ENCODE assay signal across 8 mouse cellular contexts in the genomic region with DNA sequence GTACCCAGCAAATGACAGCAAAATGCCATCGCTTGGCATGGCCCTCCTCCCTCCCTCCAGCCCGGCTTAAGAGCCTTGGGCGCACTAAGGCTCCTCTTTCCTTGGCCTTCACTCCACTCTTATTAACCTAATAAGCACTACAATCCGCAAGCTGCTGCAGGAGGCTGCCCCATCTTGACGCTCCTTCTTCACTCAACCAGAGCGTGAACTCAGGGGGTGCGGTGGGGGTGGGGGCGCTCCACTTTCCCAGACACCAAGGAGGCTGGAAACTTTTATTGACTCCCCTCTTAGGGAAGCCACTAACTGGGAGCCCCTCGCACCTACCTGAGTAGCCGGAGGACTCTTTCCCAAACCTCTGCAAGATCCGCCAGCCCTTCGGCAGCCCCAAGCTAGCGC. TPM values are rescaled to one million over a fixed set of nuclear protein-coding genes. Genes with fewer than 3 reads are reported as not detected.
DNase-seq lines count a peak whose midpoint lies in the region; ATAC-seq and TF ChIP-seq lines count a peak whose summit lies in the region.

No protein-coding gene starts in this region.

- peak; percentile 3 for DNase-seq in heart, adult 8-10 months (ENCODE audit: low spot score)
- no peak for DNase-seq in heart, adult 18-20 months
- no peak for DNase-seq in left cerebral cortex, adult 9 months (ENCODE audit: low spot score in 2 of 2)
- DNase-seq in right cerebral cortex, postnatal 4 days: no peak

- peaks cover 11% of the 10 kb centered on the region for H3K4me1 ChIP-seq in E14TG2a.4 (replicated peaks; ENCODE audit: low read depth, low read length)
- H3K4me1 ChIP-seq in embryonic facial prominence, embryonic 13.5 days: peaks cover 11% of the 10 kb centered on the region
- peaks cover 13% of the 10 kb centered on the region for H3K4me1 ChIP-seq in midbrain, embryonic 13.5 days (replicated peaks)

- peak overlapping the region; percentile 86 for H3K9ac ChIP-seq in embryonic facial prominence, embryonic 13.5 days
- peak overlapping the region; percentile 84 for H3K9ac ChIP-seq in midbrain, embryonic 13.5 days (replicated peaks)

- 2% methylated on average over 13 of the region's 13 CpGs for WGBS in embryonic facial prominence, embryonic 13.5 days
- under 1% methylated on average over 13 of the region's 13 CpGs for WGBS in midbrain, embryonic 13.5 days

- peak overlapping the region; percentile 77 for H3K4me2 ChIP-seq in embryonic facial prominence, embryonic 13.5 days
- peak overlapping the region; percentile 88 for H3K4me2 ChIP-seq in midbrain, embryonic 13.5 days (replicated peaks)

- TF ChIP-seq CTCF in E14TG2a.4 (conservative IDR thresholded peaks at IDR 0.05; ENCODE audit: low read length): no peak

- no peaks in the 10 kb centered on the region for H3K9me3 ChIP-seq in E14TG2a.4 (ENCODE audit: low read length)
- H3K9me3 ChIP-seq in embryonic facial prominence, embryonic 13.5 days: no peaks in the 10 kb centered on the region
- no peaks in the 10 kb centered on the region for H3K9me3 ChIP-seq in midbrain, embryonic 13.5 days

- H3K4me3 ChIP-seq in E14TG2a.4 (replicated peaks; ENCODE audit: low read length): peak overlapping the region; percentile 95
- H3K4me3 ChIP-seq in embryonic facial prominence, embryonic 13.5 days: peak overlapping the region; percentile 83
- peak overlapping the region; percentile 81 for H3K4me3 ChIP-seq in midbrain, embryonic 13.5 days (replicated peaks)

- no peaks in the 10 kb centered on the region for H3K36me3 ChIP-seq in E14TG2a.4 (ENCODE audit: insufficient read depth, low read length)
- no peaks in the 10 kb centered on the region for H3K36me3 ChIP-seq in embryonic facial prominence, embryonic 13.5 days
- H3K36me3 ChIP-seq in midbrain, embryonic 13.5 days: peaks cover 9% of the 10 kb centered on the region; the same call in 1 of the 2 replicates

- ATAC-seq in embryonic facial prominence, embryonic 13.5 days (ENCODE audit: insufficient number of reproducible peaks, insufficient read depth, low FRiP score, low TSS enrichment, low read depth): peak; percentile 29
- ATAC-seq in inflammation-experienced regulatory T-cells, adult 6 months: peak; percentile 36
- no peak for ATAC-seq in midbrain, embryonic 13.5 days

- H3K27me3 ChIP-seq in E14TG2a.4 (ENCODE audit: insufficient read depth, low read length): no peaks in the 10 kb centered on the region
- H3K27me3 ChIP-seq in embryonic facial prominence, embryonic 13.5 days: no peaks in the 10 kb centered on the region
- no peaks in the 10 kb centered on the region for H3K27me3 ChIP-seq in midbrain, embryonic 13.5 days

- peak overlapping the region; percentile 78 for H3K27ac ChIP-seq in embryonic facial prominence, embryonic 13.5 days
- peak overlapping the region; percentile 72 for H3K27ac ChIP-seq in midbrain, embryonic 13.5 days

RNA-seq across cellular contexts. Expression of a gene that starts 0.5 kb away (rescaled TPM):
- total RNA-seq in heart, adult 8-10 months (2022): 10 to 100 TPM; 14.2 to 16.5 (median 15.3) TPM
- 10 to 100 TPM; 14.1 to 17.2 TPM for total RNA-seq in heart, adult 18-20 months (2021)
- polyA plus RNA-seq in embryonic facial prominence, embryonic 13.5 days (2015; fragmentation: Nextera tagmentation; extraction: Ambion mirVana): 22.4 and 23.4 TPM in 2 replicates
- polyA plus RNA-seq in inflammation-experienced regulatory T-cells, adult 6 months (2017; shearing (Covaris generic)): 1 to 10 TPM; 1.7 to 3.1 (median 1.9) TPM
- polyA plus RNA-seq in midbrain, embryonic 13.5 days (2015; fragmentation: Nextera tagmentation; extraction: Ambion mirVana): 11.8 and 13.7 TPM in 2 replicates

RNA-seq across cellular contexts. Expression of a gene that starts 0.7 kb away (rescaled TPM):
- 1 to 10 TPM; 3.9 to 5.8 (median 4.3) TPM for total RNA-seq in heart, adult 8-10 months (2022)
- total RNA-seq in heart, adult 18-20 months (2021): 1 to 10 TPM; 3.3 to 4.7 TPM
- polyA plus RNA-seq in embryonic facial prominence, embryonic 13.5 days (2015; fragmentation: Nextera tagmentation; extraction: Ambion mirVana): 7.6 TPM in 2 replicates
- 1 to 10 TPM; 4.2 to 7.5 (median 6.6) TPM for polyA plus RNA-seq in inflammation-experienced regulatory T-cells, adult 6 months (2017; shearing (Covaris generic))
- 6.9 and 7.0 TPM in 2 replicates for polyA plus RNA-seq in midbrain, embryonic 13.5 days (2015; fragmentation: Nextera tagmentation; extraction: Ambion mirVana)
